Mouse (Mus musculus) left cerebral cortex, adult 9 months (tissue): Measurements from ENCODE around the gene Guk1.
A peak's percentile ranks its signal among the peaks of the same experiment; 100 is the strongest.
"Not testable (repeated sequence)": the region's sequence is repeated elsewhere in the genome, so short reads cannot be mapped to it uniquely, and the experiment has no call there.

ENCODE experiments used
- DNase-seq, 2 experiments: peaks; one replicate each; pipeline ENCODE4 v3.0.0; 2022; ENCODE audit warnings: low spot score in 2 of 2

Gene Guk1

GRCm38 (mm10) chr11:59192059-59192386 is at the start of gene Guk1:
Gene Guk1, minus strand, starts transcription at chr11:59192212.
- no peak for DNase-seq

- DNase-seq, result no peak
Observed at GRCm38 (mm10) chr11:59239796-59240195, 47.8 kb upstream of the Guk1 start.

- DNase-seq, result no peak
Observed at GRCm38 (mm10) chr11:59239428-59239785, 47.4 kb upstream of the Guk1 start.

- peak in 1 of 2 experiments; percentile 46 for DNase-seq
Observed at GRCm38 (mm10) chr11:59238525-59239427, 46.8 kb upstream of the Guk1 start.

GRCm38 (mm10) chr11:59232797-59233196 is 40.8 kb upstream of the Guk1 start:
- DNase-seq, result no peak

- DNase-seq, result no peak
Observed at GRCm38 (mm10) chr11:59230144-59230760, 38.2 kb upstream of the Guk1 start.

GRCm38 (mm10) chr11:59228122-59228953 is 36.3 kb upstream of the Guk1 start, which contains the start of gene Arf1:
Gene Arf1, minus strand, starts transcription at chr11:59228270.
- DNase-seq, result peak; percentile 91 to 96

- no peak for DNase-seq
Observed at GRCm38 (mm10) chr11:59227604-59228121, 35.7 kb upstream of the Guk1 start.

GRCm38 (mm10) chr11:59226787-59227603 is 35.0 kb upstream of the Guk1 start:
- no peak for DNase-seq

GRCm38 (mm10) chr11:59226251-59226650 is 34.2 kb upstream of the Guk1 start:
- DNase-seq, result no peak

- DNase-seq, result no peak
Observed at GRCm38 (mm10) chr11:59225167-59225566, 33.2 kb upstream of the Guk1 start.

- no peak for DNase-seq
Observed at GRCm38 (mm10) chr11:59224470-59224869, 32.5 kb upstream of the Guk1 start.

- DNase-seq, result no peak
Observed at GRCm38 (mm10) chr11:59224025-59224424, 32.0 kb upstream of the Guk1 start.

- no peak for DNase-seq
Observed at GRCm38 (mm10) chr11:59222306-59222705, 30.3 kb upstream of the Guk1 start.

- DNase-seq, result no peak
Observed at GRCm38 (mm10) chr11:59221604-59222003, 29.6 kb upstream of the Guk1 start.

GRCm38 (mm10) chr11:59219064-59219463 is 27.1 kb upstream of the Guk1 start:
- DNase-seq, result no peak

GRCm38 (mm10) chr11:59218389-59218998 is 26.5 kb upstream of the Guk1 start:
- DNase-seq, result no peak

GRCm38 (mm10) chr11:59216955-59217354 is 24.9 kb upstream of the Guk1 start:
- no peak for DNase-seq

GRCm38 (mm10) chr11:59212892-59213494 is 21.0 kb upstream of the Guk1 start:
- no peak for DNase-seq

- not testable (repeated sequence) for DNase-seq
Observed at GRCm38 (mm10) chr11:59212320-59212719, 20.3 kb upstream of the Guk1 start.
